Mouse (Mus musculus) midbrain, embryonic 16.5 days (tissue): ENCODE data around the gene 1700029H14Rik. TPM values are rescaled to one million over a fixed set of nuclear protein-coding genes. Genes with fewer than 3 reads are reported as not detected.

Experiments used
- ATAC-seq: fragments of 200-750 bp; cut with Nextera tagmentation; 2 replicates; pipeline ENCODE4 v1.8.0; 2017; ENCODE audit warnings: moderate TSS enrichment
- H3K27ac ChIP-seq: fragments of 300-500 bp; sonication (generic); 2 replicates; pipeline ENCODE4 v1.5.1; 2014; ENCODE audit warnings: mild to moderate bottlenecking, low read length, mixed read lengths
- H3K27me3 ChIP-seq: fragments of 300-500 bp; sonication (generic); 2 replicates; pipeline ENCODE4 v1.6.1; 2014; ENCODE audit warnings: low read depth, low read length, mixed read lengths; ENCODE audit not compliant: control insufficient read depth, insufficient read depth
- H3K36me3 ChIP-seq: fragments of 300-500 bp; sonication (generic); 2 replicates; pipeline ENCODE4 v1.6.1; 2014; ENCODE audit warnings: mild to moderate bottlenecking, low read length, moderate library complexity, mixed read lengths; ENCODE audit not compliant: control insufficient read depth, insufficient read depth
- H3K4me1 ChIP-seq: fragments of 300-500 bp; sonication (generic); 2 replicates; pipeline ENCODE4 v1.6.1; 2014; ENCODE audit warnings: mild to moderate bottlenecking, low read length, mixed read lengths; ENCODE audit not compliant: control insufficient read depth, insufficient read depth
- H3K4me2 ChIP-seq: fragments of 300-500 bp; sonication (generic); 2 replicates; pipeline ENCODE4 v1.6.1; 2014; ENCODE audit warnings: mild to moderate bottlenecking, low read length, mixed read lengths
- H3K4me3 ChIP-seq: fragments of 300-500 bp; sonication (generic); 2 replicates; pipeline ENCODE4 v1.5.1; 2014; ENCODE audit warnings: low read depth, mild to moderate bottlenecking, low read length, moderate library complexity, mixed read lengths
- H3K9ac ChIP-seq: fragments of 300-500 bp; sonication (generic); 2 replicates; pipeline ENCODE4 v1.6.1; 2014; ENCODE audit warnings: low read depth, low read length, mixed read lengths
- H3K9me3 ChIP-seq: fragments of 300-500 bp; sonication (generic); replicated peaks from 2 replicates; pipeline ENCODE4 v1.6.1; 2014; ENCODE audit warnings: mild to moderate bottlenecking, low read length, mixed read lengths; ENCODE audit not compliant: control insufficient read depth, poor library complexity, severe bottlenecking
- WGBS: fragments of 180-500 bp; shearing (Covaris S2); extraction: QIAGEN DNeasy Blood & Tissue Kit; methylation state at CpG from one replicate; pipeline ENCODE4 v1.1.7; 2014; 5-methylcytosine and 5-hydroxymethylcytosine counted together
- polyA plus RNA-seq: library from polyadenylated mRNA; unstranded; fragments of >200 nt; fragmentation: Nextera tagmentation; extraction: Ambion mirVana; gene quantifications from 2 replicates; pipeline ENCODE4 v1.2.1, GENCODE M21; 2015

The 1700029H14Rik gene
- polyA plus RNA-seq, 1 experiment from 2014 or later = not detected

DNA sequence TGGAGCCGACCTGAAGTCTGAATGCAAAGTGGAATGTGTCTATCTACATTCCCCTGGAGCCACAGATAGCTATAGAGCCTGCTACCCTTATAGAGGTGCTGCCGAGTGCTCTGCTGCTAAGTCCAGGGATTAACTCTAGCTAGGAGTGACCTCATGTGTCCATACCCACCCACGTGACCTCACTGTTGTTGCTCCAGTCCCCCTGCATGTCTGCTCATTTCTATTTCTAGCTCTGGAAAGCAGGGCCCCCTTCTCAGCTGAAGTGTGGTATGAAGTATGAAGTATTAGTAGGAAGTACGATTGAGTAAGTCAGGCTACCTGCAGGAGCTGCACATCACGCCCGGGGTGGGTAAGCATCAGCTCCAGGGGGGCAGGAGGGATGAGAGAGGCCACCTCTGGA lies 35.5 kb upstream of the 1700029H14Rik start:
- no peak overlapping the region for H3K9ac ChIP-seq
- no peak overlapping the region for H3K4me3 ChIP-seq
- WGBS = 95% methylated on average over 6 of the region's 6 CpGs
- no peaks in the 10 kb centered on the region for H3K9me3 ChIP-seq
- H3K36me3 ChIP-seq = peaks cover 7% of the 10 kb centered on the region; the same call in 1 of the 2 replicates
- no peaks in the 10 kb centered on the region for H3K4me1 ChIP-seq
- H3K27ac ChIP-seq = no peak overlapping the region
- H3K4me2 ChIP-seq = no peak overlapping the region
- no peak for ATAC-seq
- no peaks in the 10 kb centered on the region for H3K27me3 ChIP-seq

DNA sequence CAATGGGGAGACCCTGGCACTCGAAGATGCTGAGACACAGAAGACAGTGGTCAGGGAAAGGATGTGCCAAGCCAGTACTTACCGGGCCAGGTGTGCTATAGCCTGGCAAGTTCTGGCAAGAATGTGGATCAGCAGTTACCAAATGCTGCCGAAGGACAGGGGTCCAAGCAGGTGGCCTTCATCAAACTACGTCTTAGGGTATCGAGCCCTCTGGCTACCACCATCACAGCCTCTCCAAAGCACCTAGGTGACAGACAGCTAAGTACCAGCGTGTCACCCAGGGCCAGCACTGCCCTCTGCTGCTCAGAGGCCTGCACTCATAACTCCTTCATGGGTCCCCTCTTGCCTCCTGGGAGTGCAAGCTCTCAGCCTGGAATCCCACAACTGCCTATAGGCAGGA lies 33.6 kb upstream of the 1700029H14Rik start:
- no peak overlapping the region for H3K9ac ChIP-seq
- no peak overlapping the region for H3K4me3 ChIP-seq
- no peak overlapping the region for H3K4me2 ChIP-seq
- H3K9me3 ChIP-seq = no peaks in the 10 kb centered on the region
- peaks cover 7% of the 10 kb centered on the region; the same call in 1 of the 2 replicates for H3K36me3 ChIP-seq
- H3K27me3 ChIP-seq = no peaks in the 10 kb centered on the region
- 93% methylated on average over 6 of the region's 6 CpGs for WGBS
- ATAC-seq = no peak
- H3K4me1 ChIP-seq = no peaks in the 10 kb centered on the region
- H3K27ac ChIP-seq = no peak overlapping the region

GRCm38 (mm10) chr8:13594884-13595323 lies 32.6 kb upstream of the 1700029H14Rik start:
- Histone ChIP-seq H3K4me1 (no peaks in the 10 kb centered on the region), H3K4me2 (no peak overlapping the region), H3K36me3 (peaks cover 7% of the 10 kb centered on the region; the same call in 1 of the 2 replicates), H3K4me3 (no peak overlapping the region), H3K9me3 (no peaks in the 10 kb centered on the region), H3K27ac (no peak overlapping the region), H3K27me3 (no peaks in the 10 kb centered on the region), H3K9ac (no peak overlapping the region)
- no peak for ATAC-seq
- 86% methylated on average over 11 of the region's 11 CpGs for WGBS

GRCm38 (mm10) chr8:13593340-13593739 lies 31.1 kb upstream of the 1700029H14Rik start:
- no peaks in the 10 kb centered on the region for H3K4me1 ChIP-seq
- H3K4me2 ChIP-seq = no peak overlapping the region
- ATAC-seq = no peak
- WGBS = 81% methylated on average over 8 of the region's 8 CpGs
- H3K27me3 ChIP-seq = no peaks in the 10 kb centered on the region
- no peak overlapping the region for H3K4me3 ChIP-seq
- H3K27ac ChIP-seq = no peak overlapping the region
- peaks cover 7% of the 10 kb centered on the region; the same call in 1 of the 2 replicates for H3K36me3 ChIP-seq
- H3K9ac ChIP-seq = no peak overlapping the region
- H3K9me3 ChIP-seq = no peaks in the 10 kb centered on the region

DNA sequence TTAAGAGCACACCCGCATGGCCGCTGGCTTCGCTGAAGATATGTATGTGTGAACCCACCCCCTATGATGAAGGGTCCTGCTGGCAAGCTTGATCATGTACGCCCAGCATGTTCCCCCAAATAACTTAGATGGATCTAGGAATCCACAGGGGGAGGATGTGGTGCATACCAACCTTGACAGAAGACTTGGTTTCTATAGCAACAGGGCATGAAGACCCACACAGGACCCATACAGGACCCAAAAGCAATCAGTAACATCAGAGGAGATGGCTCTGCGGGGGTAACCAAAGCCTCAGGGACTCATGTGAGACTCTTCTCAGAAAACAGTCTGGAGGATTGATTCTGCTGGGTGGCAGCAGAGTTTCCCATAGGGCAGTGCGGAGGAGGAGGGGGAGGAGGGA lies 29.0 kb upstream of the 1700029H14Rik start:
- H3K9ac ChIP-seq = no peak overlapping the region
- ATAC-seq = peak; percentile 42
- H3K27ac ChIP-seq = no peak overlapping the region
- no peak overlapping the region for H3K4me3 ChIP-seq
- H3K4me2 ChIP-seq = no peak overlapping the region
- no peaks in the 10 kb centered on the region for H3K36me3 ChIP-seq
- no peaks in the 10 kb centered on the region for H3K4me1 ChIP-seq
- WGBS = 79% methylated on average over 6 of the region's 6 CpGs
- H3K27me3 ChIP-seq = no peaks in the 10 kb centered on the region
- no peaks in the 10 kb centered on the region for H3K9me3 ChIP-seq

DNA sequence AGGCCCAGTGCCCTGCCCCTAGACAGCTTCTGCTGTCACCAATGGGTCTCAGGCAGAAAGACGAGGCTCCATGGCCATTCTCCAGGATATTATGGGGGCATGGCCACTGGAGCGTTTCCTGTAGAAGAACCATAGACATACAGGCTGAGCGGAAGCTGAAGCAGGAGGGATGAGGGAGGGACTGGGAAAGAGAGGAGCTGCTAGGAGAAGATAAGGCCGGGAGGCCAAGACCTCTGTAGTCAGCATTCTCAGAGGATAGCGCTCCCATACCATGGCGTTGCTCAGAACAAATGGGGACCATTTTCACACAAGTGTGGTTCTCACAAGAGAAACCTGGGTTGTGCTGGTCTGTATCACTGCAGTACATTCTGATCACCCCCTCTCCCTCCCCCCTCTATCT lies 26.8 kb upstream of the 1700029H14Rik start:
- Histone ChIP-seq H3K9me3 (no peaks in the 10 kb centered on the region), H3K27me3 (no peaks in the 10 kb centered on the region), H3K4me3 (no peak overlapping the region), H3K9ac (no peak overlapping the region), H3K27ac (no peak overlapping the region), H3K4me2 (no peak overlapping the region), H3K4me1 (no peaks in the 10 kb centered on the region), H3K36me3 (peaks cover 5% of the 10 kb centered on the region; the same call in 1 of the 2 replicates)
- WGBS = 80% methylated on average over 6 of the region's 6 CpGs
- ATAC-seq = no peak

- Histone ChIP-seq H3K9ac (no peak overlapping the region), H3K9me3 (no peaks in the 10 kb centered on the region), H3K27me3 (no peaks in the 10 kb centered on the region), H3K27ac (no peak overlapping the region), H3K4me1 (no peaks in the 10 kb centered on the region), H3K36me3 (peaks cover 29% of the 10 kb centered on the region), H3K4me2 (no peak overlapping the region), H3K4me3 (no peak overlapping the region)
- 83% methylated on average over 8 of the region's 8 CpGs for WGBS
- ATAC-seq = no peak
Observed at GRCm38 (mm10) chr8:13584652-13585051, 22.4 kb upstream of the 1700029H14Rik start.

DNA sequence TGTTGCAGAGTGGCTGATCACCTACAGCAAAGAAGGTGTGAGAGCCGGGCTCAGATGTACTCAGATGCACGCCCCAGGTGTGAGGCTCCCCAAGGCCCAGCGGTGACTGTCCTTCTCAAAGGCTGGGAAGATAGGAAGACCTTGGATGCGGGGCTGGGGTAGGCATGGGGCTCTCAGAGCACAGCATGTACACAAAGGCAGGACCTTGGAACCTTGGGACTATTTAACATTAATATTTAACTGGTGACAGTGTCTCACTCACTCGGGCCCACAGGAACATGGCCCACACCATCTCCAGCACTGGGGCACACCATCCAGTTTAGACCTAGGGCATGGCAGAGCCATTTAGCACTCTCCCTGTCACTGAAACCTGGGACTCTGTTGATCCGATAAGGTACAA lies 15.6 kb upstream of the 1700029H14Rik start:
- Histone ChIP-seq H3K9ac (no peak overlapping the region), H3K4me3 (no peak overlapping the region), H3K9me3 (no peaks in the 10 kb centered on the region), H3K27me3 (no peaks in the 10 kb centered on the region), H3K4me2 (no peak overlapping the region), H3K27ac (no peak overlapping the region), H3K4me1 (no peaks in the 10 kb centered on the region), H3K36me3 (peaks cover 41% of the 10 kb centered on the region)
- WGBS = 98% methylated on average over 6 of the region's 6 CpGs
- no peak for ATAC-seq

DNA sequence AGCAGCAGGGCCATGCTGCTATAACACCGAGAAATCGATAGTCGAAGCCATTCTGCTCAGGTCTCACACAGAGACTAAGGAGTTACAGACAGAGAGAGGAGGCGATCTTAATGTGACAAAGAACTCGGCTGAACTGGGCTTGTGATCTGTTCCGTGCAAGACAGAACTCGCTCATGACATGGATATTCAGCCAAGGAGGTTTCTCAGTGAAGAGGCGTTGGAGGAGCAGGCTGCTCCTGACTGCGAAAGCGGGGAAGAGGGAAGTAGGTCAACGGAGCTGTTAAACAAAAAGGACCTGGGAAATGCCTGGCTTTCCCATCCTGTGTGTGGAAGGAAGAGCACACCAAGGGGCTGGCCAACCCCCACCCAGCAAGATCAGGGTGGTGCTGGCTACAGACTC lies 9.7 kb upstream of the 1700029H14Rik start:
- Histone ChIP-seq H3K4me1 (no peaks in the 10 kb centered on the region), H3K9ac (no peak overlapping the region), H3K9me3 (no peaks in the 10 kb centered on the region), H3K36me3 (peaks cover 15% of the 10 kb centered on the region), H3K4me2 (no peak overlapping the region), H3K4me3 (no peak overlapping the region), H3K27ac (no peak overlapping the region), H3K27me3 (no peaks in the 10 kb centered on the region)
- no peak for ATAC-seq
- WGBS = 93% methylated on average over 11 of the region's 11 CpGs
